Mouse (Mus musculus) heart, embryonic 12.5 days (tissue): Measurements from ENCODE around the gene Tmem223. TPM values are rescaled to one million over a fixed set of nuclear protein-coding genes. Genes with fewer than 3 reads are reported as not detected.

ENCODE experiments used
- ATAC-seq: fragments of 200-750 bp; cut with Nextera tagmentation; 2 replicates; pipeline ENCODE4 v1.8.0; 2017; ENCODE audit warnings: moderate TSS enrichment, moderate library complexity; ENCODE audit not compliant: insufficient number of reproducible peaks, low FRiP score
- H3K27ac ChIP-seq: fragments of 300-500 bp; sonication (generic); 2 replicates; pipeline ENCODE4 v1.5.1; 2016; ENCODE audit warnings: mild to moderate bottlenecking, moderate library complexity; ENCODE audit not compliant: poor library complexity, severe bottlenecking
- H3K27me3 ChIP-seq: fragments of 300-500 bp; sonication (generic); replicated peaks from 2 replicates; pipeline ENCODE4 v1.6.1; 2016; ENCODE audit warnings: mild to moderate bottlenecking, moderate library complexity
- H3K36me3 ChIP-seq: fragments of 300-500 bp; sonication (generic); 2 replicates; pipeline ENCODE4 v1.6.1; 2016; ENCODE audit warnings: mild to moderate bottlenecking, moderate library complexity
- H3K4me1 ChIP-seq: fragments of 300-500 bp; sonication (generic); replicated peaks from 2 replicates; pipeline ENCODE4 v1.6.1; 2016; ENCODE audit warnings: mild to moderate bottlenecking
- H3K4me2 ChIP-seq: fragments of 300-500 bp; sonication (generic); 2 replicates; pipeline ENCODE4 v1.6.1; 2016; ENCODE audit warnings: mild to moderate bottlenecking, moderate library complexity
- H3K4me3 ChIP-seq: fragments of 300-500 bp; sonication (generic); 2 replicates; pipeline ENCODE4 v1.5.1; 2016; ENCODE audit warnings: mild to moderate bottlenecking
- H3K9ac ChIP-seq: fragments of 300-500 bp; sonication (generic); 2 replicates; pipeline ENCODE4 v1.6.1; 2016; ENCODE audit warnings: mild to moderate bottlenecking, moderate library complexity
- H3K9me3 ChIP-seq: fragments of 300-500 bp; sonication (generic); replicated peaks from 2 replicates; pipeline ENCODE4 v1.6.1; 2016; ENCODE audit warnings: mild to moderate bottlenecking, moderate library complexity
- WGBS: fragments of 180-500 bp; shearing (Covaris S2); methylation state at CpG from one replicate; pipeline ENCODE4 v1.1.7; 2016; 5-methylcytosine and 5-hydroxymethylcytosine counted together
- polyA plus RNA-seq: library from polyadenylated mRNA; unstranded; fragments of >200 nt; fragmentation: Nextera tagmentation; extraction: Ambion mirVana; gene quantifications from 2 replicates; pipeline ENCODE4 v1.2.1, GENCODE M21; 2016

Tmem223 gene
- polyA plus RNA-seq, 1 experiment from 2014 or later, result 146 TPM

DNA sequence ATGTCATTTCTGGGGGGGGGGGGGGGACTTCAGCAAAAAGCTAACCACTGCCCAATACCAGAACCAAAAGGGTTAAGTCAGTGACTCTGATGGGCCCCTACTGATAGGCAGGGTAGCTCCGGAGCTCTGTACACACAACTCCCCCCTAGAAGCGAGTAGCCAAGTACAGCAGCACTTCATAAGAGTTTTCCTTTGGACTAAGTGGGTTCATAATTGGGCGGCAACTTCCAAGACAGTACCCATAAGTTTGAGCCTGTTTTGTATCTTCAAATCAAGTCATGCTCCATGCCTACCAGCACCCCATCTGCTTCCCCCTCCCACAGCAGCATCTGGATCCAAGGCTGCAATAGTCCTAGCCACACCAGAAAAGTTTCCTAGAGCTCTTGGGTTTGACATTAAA is 15.1 kb upstream of the Tmem223 start:
- Histone ChIP-seq H3K4me2 (peak overlapping the region; percentile 88), H3K4me3 (0 out of 2 replicates have a peak overlapping the region, but pooled peaks have one; percentile 94), H3K9me3 (no peaks in the 10 kb centered on the region), H3K4me1 (peaks cover 20% of the 10 kb centered on the region), H3K27ac (no peak overlapping the region), H3K27me3 (no peaks in the 10 kb centered on the region), H3K36me3 (peaks cover 47% of the 10 kb centered on the region), H3K9ac (peak overlapping the region; percentile 14; the same call in 1 of the 2 replicates)
- ATAC-seq, result no peak
- WGBS, result 50% methylated on average over 3 of the region's 3 CpGs

DNA sequence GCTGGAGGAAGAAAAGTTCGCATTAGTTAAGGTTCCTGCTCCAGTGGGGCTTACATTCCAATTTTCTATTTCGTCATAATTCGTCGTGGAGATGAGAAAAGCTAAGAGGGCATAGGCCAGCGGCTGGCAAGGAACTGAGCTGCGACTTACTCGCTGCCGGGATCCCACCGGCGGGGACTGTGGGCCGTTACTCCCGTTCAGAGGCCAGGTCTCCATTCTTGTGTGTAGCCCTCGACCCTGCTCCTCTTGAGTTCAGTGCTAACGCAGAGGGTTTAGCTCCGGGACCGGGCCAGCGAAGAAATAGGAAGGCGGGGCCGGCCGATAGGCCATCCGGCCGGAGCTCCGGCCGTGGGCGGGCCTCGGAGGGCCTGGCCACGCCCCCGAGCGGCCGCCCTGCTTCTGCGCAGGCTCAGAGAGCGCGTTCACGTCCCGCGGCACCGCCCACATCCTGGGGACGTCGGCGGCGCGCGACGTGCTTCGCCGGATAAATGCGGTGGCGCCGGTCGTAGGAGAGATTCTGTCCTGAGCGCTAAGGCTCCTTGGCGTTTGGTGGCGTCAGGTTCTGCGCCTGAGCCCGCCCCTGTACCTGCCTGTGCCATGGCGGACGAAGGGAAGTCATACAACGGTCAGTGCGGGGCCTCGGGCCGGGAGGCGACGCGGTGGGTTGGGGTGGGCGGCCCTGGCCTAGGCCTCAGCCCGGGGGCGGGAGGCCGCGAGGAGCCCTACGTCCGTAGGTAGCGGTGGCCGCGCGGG is 14.0 kb upstream of the Tmem223 start, which contains the start of gene Nxf1:
TSS of gene Nxf1 (plus strand) at position 439 of the 753 bp plus-strand sequence.
- Histone ChIP-seq H3K4me2 (peak within 1 kb of the TSS; percentile 88), H3K4me1 (peaks cover 20% of the 10 kb centered on the region), H3K27me3 (no peaks in the 10 kb centered on the region), H3K9me3 (no peaks in the 10 kb centered on the region), H3K4me3 (peak within 1 kb of the TSS; percentile 94), H3K36me3 (peaks cover 37% of the 10 kb centered on the region), H3K27ac (peak within 1 kb of the TSS; percentile 91), H3K9ac (peak within 1 kb of the TSS; percentile 95)
- under 1% methylated on average over 75 of the region's 75 CpGs for WGBS
- peak; percentile 95 for ATAC-seq

DNA sequence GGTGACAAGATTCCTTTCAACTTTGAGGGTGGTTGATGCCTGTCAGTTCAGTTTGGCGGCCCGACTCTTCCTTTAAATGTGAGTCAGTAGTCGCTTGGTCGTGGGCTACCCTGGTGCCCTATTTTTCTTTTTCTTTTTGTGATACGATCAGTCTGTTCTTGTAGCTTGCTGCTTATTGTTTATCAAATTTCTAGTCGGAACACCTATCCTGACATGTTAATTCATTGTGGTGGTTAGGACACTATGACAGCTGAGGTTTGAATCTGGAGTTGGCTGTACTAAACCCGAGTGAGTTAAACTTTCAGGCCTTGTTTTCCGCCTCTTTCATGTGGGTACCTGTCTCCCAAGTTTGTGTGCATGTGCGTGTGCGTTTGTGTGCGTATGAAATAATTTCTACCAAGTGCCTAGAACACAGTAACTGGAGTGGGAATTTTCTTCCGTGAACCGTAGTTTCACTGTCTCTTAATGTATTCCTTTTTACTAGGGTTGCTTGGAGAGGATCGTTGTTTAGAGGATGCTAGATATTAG is 13.3 kb upstream of the Tmem223 start:
- peaks cover 34% of the 10 kb centered on the region for H3K36me3 ChIP-seq
- 3% methylated on average over 14 of the region's 14 CpGs for WGBS
- peak overlapping the region; percentile 88 for H3K4me2 ChIP-seq
- H3K9ac ChIP-seq, result peak overlapping the region; percentile 95
- H3K27ac ChIP-seq, result peak overlapping the region; percentile 91
- H3K27me3 ChIP-seq, result no peaks in the 10 kb centered on the region
- peak overlapping the region; percentile 94 for H3K4me3 ChIP-seq
- H3K9me3 ChIP-seq, result no peaks in the 10 kb centered on the region
- H3K4me1 ChIP-seq, result peaks cover 20% of the 10 kb centered on the region
- ATAC-seq, result no peak

- Histone ChIP-seq H3K9me3 (no peaks in the 10 kb centered on the region), H3K27me3 (no peaks in the 10 kb centered on the region), H3K9ac (no peak overlapping the region), H3K36me3 (peaks cover 36% of the 10 kb centered on the region), H3K4me1 (peaks cover 20% of the 10 kb centered on the region), H3K27ac (no peak overlapping the region), H3K4me3 (no peak overlapping the region; the same call in 1 of the 2 replicates), H3K4me2 (peak overlapping the region; percentile 63)
- ATAC-seq, result no peak
- WGBS, result 71% methylated on average over 2 of the region's 2 CpGs
These were observed 11.9 kb upstream of the Tmem223 start for GRCm38 (mm10) chr19:8758899-8759298.

GRCm38 (mm10) chr19:8760757-8761156 is 10.0 kb upstream of the Tmem223 start:
- 93% methylated on average over 2 of the region's 2 CpGs for WGBS
- Histone ChIP-seq H3K4me2 (no peak overlapping the region), H3K36me3 (peaks cover 38% of the 10 kb centered on the region), H3K9me3 (no peaks in the 10 kb centered on the region), H3K27ac (no peak overlapping the region), H3K9ac (no peak overlapping the region), H3K27me3 (no peaks in the 10 kb centered on the region), H3K4me1 (peaks cover 15% of the 10 kb centered on the region), H3K4me3 (no peak overlapping the region)
- ATAC-seq, result no peak

DNA sequence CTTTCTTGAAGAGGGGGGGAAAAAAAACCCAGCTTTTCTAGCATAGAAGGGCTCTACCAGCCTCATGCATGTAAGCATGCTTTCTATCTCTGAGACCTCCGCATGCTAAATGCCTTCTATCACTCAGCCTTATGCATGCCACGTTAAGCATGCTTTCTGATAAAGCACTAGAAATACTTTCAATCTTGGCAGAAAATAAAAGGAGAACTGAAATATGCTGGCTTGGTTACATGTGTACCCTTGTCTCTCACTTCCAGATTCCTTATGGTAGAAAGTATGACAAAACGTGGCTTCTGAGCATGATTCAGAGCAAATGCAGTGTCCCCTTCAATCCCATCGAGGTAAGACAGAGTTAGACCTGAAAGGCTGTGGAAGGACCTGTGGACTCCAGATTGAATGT is 7.5 kb upstream of the Tmem223 start:
- H3K36me3 ChIP-seq, result peaks cover 62% of the 10 kb centered on the region
- H3K27ac ChIP-seq, result no peak overlapping the region
- peaks cover 9% of the 10 kb centered on the region for H3K4me1 ChIP-seq
- H3K4me3 ChIP-seq, result no peak overlapping the region
- no peak for ATAC-seq
- no peak overlapping the region for H3K9ac ChIP-seq
- no peaks in the 10 kb centered on the region for H3K27me3 ChIP-seq
- H3K9me3 ChIP-seq, result no peaks in the 10 kb centered on the region
- no peak overlapping the region for H3K4me2 ChIP-seq
- 84% methylated on average over 4 of the region's 4 CpGs for WGBS

DNA sequence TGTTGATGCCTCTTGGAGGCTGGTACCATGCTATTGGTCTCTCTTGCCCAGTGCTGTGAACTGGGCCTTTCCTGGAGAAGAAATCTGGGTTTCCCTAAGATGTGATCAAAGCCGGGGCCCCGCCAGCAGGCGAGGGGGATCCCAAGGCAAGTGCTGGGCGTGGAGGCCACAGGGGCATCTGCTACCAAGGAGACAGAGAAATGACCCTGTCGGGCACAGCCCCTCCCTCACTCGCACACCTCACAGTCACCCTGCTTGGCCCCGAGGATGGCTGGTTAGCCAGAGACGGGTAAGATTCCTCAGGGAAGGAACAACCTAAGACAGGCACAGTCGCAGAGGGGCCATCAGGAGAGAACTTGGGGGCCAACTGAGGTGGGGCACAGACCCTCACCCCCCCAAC is 5.2 kb upstream of the Tmem223 start:
- H3K36me3 ChIP-seq, result peaks cover 81% of the 10 kb centered on the region
- no peak for ATAC-seq
- H3K4me3 ChIP-seq, result no peak overlapping the region
- no peak overlapping the region for H3K27ac ChIP-seq
- 96% methylated on average over 9 of the region's 9 CpGs for WGBS
- H3K4me2 ChIP-seq, result no peak overlapping the region
- H3K9me3 ChIP-seq, result no peaks in the 10 kb centered on the region
- H3K27me3 ChIP-seq, result no peaks in the 10 kb centered on the region
- no peak overlapping the region for H3K9ac ChIP-seq
- peaks cover 4% of the 10 kb centered on the region for H3K4me1 ChIP-seq

- H3K4me1 ChIP-seq, result peaks cover 28% of the 10 kb centered on the region
- H3K27me3 ChIP-seq, result no peaks in the 10 kb centered on the region
- peak overlapping the region; percentile 22 for H3K27ac ChIP-seq
- peak overlapping the region; percentile 98 for H3K4me3 ChIP-seq
- peaks cover 36% of the 10 kb centered on the region for H3K36me3 ChIP-seq
- no peaks in the 10 kb centered on the region for H3K9me3 ChIP-seq
- 60% methylated on average over 5 of the region's 5 CpGs for WGBS
- peak overlapping the region; percentile 88 for H3K4me2 ChIP-seq
- peak overlapping the region; percentile 98 for H3K9ac ChIP-seq
- ATAC-seq, result no peak
These were observed 2.2 kb downstream of the Tmem223 start for GRCm38 (mm10) chr19:8772996-8773395.

- peak overlapping the region; percentile 98 for H3K9ac ChIP-seq
- peaks cover 28% of the 10 kb centered on the region for H3K4me1 ChIP-seq
- peak overlapping the region; percentile 98 for H3K4me3 ChIP-seq
- peak overlapping the region; percentile 22 for H3K27ac ChIP-seq
- WGBS, result 38% methylated on average over 6 of the region's 6 CpGs
- no peaks in the 10 kb centered on the region for H3K27me3 ChIP-seq
- no peaks in the 10 kb centered on the region for H3K9me3 ChIP-seq
- H3K4me2 ChIP-seq, result peak overlapping the region; percentile 88
- ATAC-seq, result no peak
- H3K36me3 ChIP-seq, result peaks cover 36% of the 10 kb centered on the region
These were observed 2.6 kb downstream of the Tmem223 start for GRCm38 (mm10) chr19:8773409-8773808.

DNA sequence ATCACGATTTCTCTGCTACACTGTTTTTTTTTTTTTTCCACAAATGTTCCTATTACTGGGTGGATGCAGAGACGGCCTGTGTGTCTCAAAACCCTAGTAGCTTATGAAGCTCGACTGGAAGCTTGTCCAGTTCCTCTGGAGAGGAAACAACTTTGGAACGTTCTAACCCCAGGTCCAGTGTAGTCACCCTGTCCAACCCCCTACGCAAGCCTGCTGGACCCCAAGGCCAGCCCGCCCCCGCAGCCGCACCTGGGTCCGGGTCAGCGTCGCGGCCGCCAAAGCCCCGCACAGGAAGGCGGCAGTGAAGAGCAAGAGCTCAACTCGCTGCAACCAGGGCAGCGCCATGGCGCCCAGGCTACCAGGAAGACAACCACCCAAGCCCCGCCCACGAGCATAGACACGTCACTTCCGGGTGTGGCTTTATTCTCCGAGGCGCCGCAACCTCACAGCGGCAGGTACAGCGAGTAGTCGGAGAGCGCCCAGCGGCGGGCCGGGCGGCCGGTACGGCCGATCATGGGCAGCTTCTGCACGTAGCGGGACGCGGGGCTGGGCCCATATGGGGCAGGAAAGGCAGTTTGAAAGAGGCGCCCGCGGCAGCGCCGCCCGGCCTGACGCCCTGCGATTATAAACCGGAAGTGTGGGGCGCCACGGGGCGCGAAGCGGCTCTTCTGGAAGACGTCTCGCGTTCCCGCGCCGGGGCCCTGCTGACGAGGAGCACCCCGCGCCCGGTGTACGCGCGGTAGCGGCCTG is 3.5 kb downstream of the Tmem223 start, which contains the start of gene Tmem179b:
TSS of gene Tmem179b (minus strand) at position 382 of the 750 bp plus-strand sequence.
- Histone ChIP-seq H3K4me1 (peaks cover 28% of the 10 kb centered on the region), H3K27me3 (no peaks in the 10 kb centered on the region), H3K4me2 (peak within 1 kb of the TSS; percentile 88), H3K9ac (peak within 1 kb of the TSS; percentile 98), H3K9me3 (no peaks in the 10 kb centered on the region), H3K36me3 (peaks cover 36% of the 10 kb centered on the region), H3K27ac (peak within 1 kb of the TSS; percentile 100), H3K4me3 (peak within 1 kb of the TSS; percentile 98)
- under 1% methylated on average over 68 of the region's 68 CpGs for WGBS
- ATAC-seq, result peak; percentile 93

DNA sequence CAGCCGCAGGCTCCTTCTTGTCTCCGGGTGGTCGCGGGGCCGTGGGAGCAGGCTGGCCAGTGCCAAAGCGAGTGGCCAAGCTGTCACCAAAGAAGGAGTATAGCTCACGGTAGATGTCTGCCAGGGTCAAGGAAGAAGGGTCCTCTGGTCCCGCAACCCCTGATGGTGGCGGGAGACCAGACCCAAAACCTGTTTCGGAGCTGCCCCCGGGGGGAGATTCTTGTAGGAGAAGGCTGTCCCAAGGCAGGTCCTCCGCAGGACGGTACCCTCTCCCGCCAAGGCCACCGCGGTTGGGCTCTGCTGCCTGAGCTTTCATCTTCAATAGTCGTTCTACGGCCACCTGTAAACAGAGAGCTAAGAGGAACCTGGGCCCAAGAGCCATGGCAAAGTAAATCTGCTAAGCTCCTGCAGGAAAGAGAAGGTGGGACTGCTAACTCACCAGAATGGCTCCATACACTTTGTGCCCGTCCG is 4.2 kb downstream of the Tmem223 start:
- Histone ChIP-seq H3K4me3 (peak overlapping the region; percentile 98), H3K4me1 (peaks cover 28% of the 10 kb centered on the region), H3K4me2 (peak overlapping the region; percentile 88), H3K9me3 (no peaks in the 10 kb centered on the region), H3K9ac (peak overlapping the region; percentile 98), H3K27ac (peak overlapping the region; percentile 100), H3K36me3 (peaks cover 34% of the 10 kb centered on the region), H3K27me3 (no peaks in the 10 kb centered on the region)
- ATAC-seq, result peak; percentile 2
- 4% methylated on average over 20 of the region's 20 CpGs for WGBS
